Mouse (Mus musculus): ENCODE data around the gene Dgke. TPM values are rescaled to one million over a fixed set of nuclear protein-coding genes. Genes with fewer than 3 reads are reported as not detected.

The Dgke gene
- polyA plus RNA-seq, 1 experiment from 2014 or later = 8.7 TPM

GRCm38 (mm10) chr11:89035552-89035951 is 31.1 kb downstream of the Dgke start:
- no peak overlapping the region for H3K4me3 ChIP-seq (ENCODE audit: low read length)
- no peak overlapping the region for H3K9ac ChIP-seq (ENCODE audit: low read length)
- peaks cover 18% of the 10 kb centered on the region for H3K36me3 ChIP-seq (ENCODE audit: control insufficient read depth, insufficient read depth)
- H3K27ac ChIP-seq (ENCODE audit: low read length) = no peak overlapping the region
- no peaks in the 10 kb centered on the region for H3K4me1 ChIP-seq (ENCODE audit: control insufficient read depth, insufficient read depth, low read length)
- no peak overlapping the region for H3K4me2 ChIP-seq (ENCODE audit: low read depth, low read length)
- H3K27me3 ChIP-seq (ENCODE audit: control insufficient read depth, insufficient read depth, low read length) = no peaks in the 10 kb centered on the region
- ATAC-seq (replicated peaks; ENCODE audit: extremely low read depth, insufficient read depth, low FRiP score) = no peak
- no peaks in the 10 kb centered on the region for H3K9me3 ChIP-seq (replicated peaks; ENCODE audit: control insufficient read depth, low read length)
- WGBS = 66% methylated on average over 3 of the region's 3 CpGs

- no peak overlapping the region for H3K9ac ChIP-seq (ENCODE audit: low read length)
- H3K4me1 ChIP-seq (ENCODE audit: control insufficient read depth, insufficient read depth, low read length) = no peaks in the 10 kb centered on the region
These were observed 32.1 kb downstream of the Dgke start for GRCm38 (mm10) chr11:89034592-89034991.

GRCm38 (mm10) chr11:89031189-89031588 is 35.5 kb downstream of the Dgke start:
- WGBS = 67% methylated on average over 1 of the region's 1 CpGs
- H3K27ac ChIP-seq (ENCODE audit: low read length) = no peak overlapping the region
- H3K9ac ChIP-seq (ENCODE audit: low read length) = no peak overlapping the region
- ATAC-seq (replicated peaks; ENCODE audit: extremely low read depth, insufficient read depth, low FRiP score) = no peak
- H3K4me1 ChIP-seq (ENCODE audit: control insufficient read depth, insufficient read depth, low read length) = peaks cover 11% of the 10 kb centered on the region
- no peak overlapping the region for H3K4me2 ChIP-seq (ENCODE audit: low read depth, low read length)
- H3K36me3 ChIP-seq (ENCODE audit: control insufficient read depth, insufficient read depth) = no peaks in the 10 kb centered on the region
- no peaks in the 10 kb centered on the region for H3K27me3 ChIP-seq (ENCODE audit: control insufficient read depth, insufficient read depth, low read length)
- H3K9me3 ChIP-seq (replicated peaks; ENCODE audit: control insufficient read depth, low read length) = no peaks in the 10 kb centered on the region
- no peak overlapping the region for H3K4me3 ChIP-seq (ENCODE audit: low read length)

More at GRCm38 (mm10) chr11:89034592-89034991, 32.1 kb downstream of the Dgke start:
- H3K9me3 ChIP-seq (replicated peaks; ENCODE audit: control insufficient read depth, low read length) = no peaks in the 10 kb centered on the region
- peaks cover 9% of the 10 kb centered on the region for H3K36me3 ChIP-seq (ENCODE audit: control insufficient read depth, insufficient read depth)
- H3K27me3 ChIP-seq (ENCODE audit: control insufficient read depth, insufficient read depth, low read length) = no peaks in the 10 kb centered on the region
- H3K27ac ChIP-seq (ENCODE audit: low read length) = no peak overlapping the region
- H3K4me2 ChIP-seq (ENCODE audit: low read depth, low read length) = no peak overlapping the region
- no peak overlapping the region for H3K4me3 ChIP-seq (ENCODE audit: low read length)
- no peak for ATAC-seq (replicated peaks; ENCODE audit: extremely low read depth, insufficient read depth, low FRiP score)

- Histone ChIP-seq H3K9me3 (replicated peaks; ENCODE audit: control insufficient read depth, low read length) (no peaks in the 10 kb centered on the region), H3K4me2 (ENCODE audit: low read depth, low read length) (no peak overlapping the region), H3K36me3 (ENCODE audit: control insufficient read depth, insufficient read depth) (no peaks in the 10 kb centered on the region), H3K27me3 (ENCODE audit: control insufficient read depth, insufficient read depth, low read length) (no peaks in the 10 kb centered on the region), H3K4me1 (ENCODE audit: control insufficient read depth, insufficient read depth, low read length) (peaks cover 11% of the 10 kb centered on the region), H3K9ac (ENCODE audit: low read length) (no peak overlapping the region), H3K27ac (ENCODE audit: low read length) (no peak overlapping the region), H3K4me3 (ENCODE audit: low read length) (no peak overlapping the region)
- 90% methylated on average over 6 of the region's 6 CpGs for WGBS
- ATAC-seq (replicated peaks; ENCODE audit: extremely low read depth, insufficient read depth, low FRiP score) = no peak
These were observed 36.1 kb downstream of the Dgke start for GRCm38 (mm10) chr11:89030552-89030951.

GRCm38 (mm10) chr11:89028871-89029405 is 37.7 kb downstream of the Dgke start:
- H3K4me2 ChIP-seq (ENCODE audit: low read depth, low read length) = 0 out of 2 replicates have a peak overlapping the region, but pooled peaks have one; percentile 6
- H3K27ac ChIP-seq (ENCODE audit: low read length) = peak overlapping the region; percentile 60
- WGBS = 16% methylated on average over 10 of the region's 10 CpGs
- no peaks in the 10 kb centered on the region for H3K9me3 ChIP-seq (replicated peaks; ENCODE audit: control insufficient read depth, low read length)
- H3K4me1 ChIP-seq (ENCODE audit: control insufficient read depth, insufficient read depth, low read length) = peaks cover 18% of the 10 kb centered on the region
- no peaks in the 10 kb centered on the region for H3K27me3 ChIP-seq (ENCODE audit: control insufficient read depth, insufficient read depth, low read length)
- no peaks in the 10 kb centered on the region for H3K36me3 ChIP-seq (ENCODE audit: control insufficient read depth, insufficient read depth)
- peak; percentile 42; the same call in 1 of the 2 replicates for ATAC-seq (replicated peaks; ENCODE audit: extremely low read depth, insufficient read depth, low FRiP score)
- H3K9ac ChIP-seq (ENCODE audit: low read length) = no peak overlapping the region
- no peak overlapping the region for H3K4me3 ChIP-seq (ENCODE audit: low read length)

GRCm38 (mm10) chr11:89027955-89028361 is 38.7 kb downstream of the Dgke start:
- no peak overlapping the region for H3K4me2 ChIP-seq (ENCODE audit: low read depth, low read length)
- no peaks in the 10 kb centered on the region for H3K27me3 ChIP-seq (ENCODE audit: control insufficient read depth, insufficient read depth, low read length)
- H3K36me3 ChIP-seq (ENCODE audit: control insufficient read depth, insufficient read depth) = no peaks in the 10 kb centered on the region
- no peak overlapping the region for H3K9ac ChIP-seq (ENCODE audit: low read length)
- peak overlapping the region; percentile 23; the same call in 1 of the 2 replicates for H3K27ac ChIP-seq (ENCODE audit: low read length)
- H3K4me3 ChIP-seq (ENCODE audit: low read length) = no peak overlapping the region
- WGBS = 68% methylated on average over 10 of the region's 10 CpGs
- H3K9me3 ChIP-seq (replicated peaks; ENCODE audit: control insufficient read depth, low read length) = no peaks in the 10 kb centered on the region
- no peak for ATAC-seq (replicated peaks; ENCODE audit: extremely low read depth, insufficient read depth, low FRiP score)
- H3K4me1 ChIP-seq (ENCODE audit: control insufficient read depth, insufficient read depth, low read length) = peaks cover 22% of the 10 kb centered on the region

- no peak overlapping the region for H3K4me3 ChIP-seq (ENCODE audit: low read length)
These were observed 40.5 kb downstream of the Dgke start for GRCm38 (mm10) chr11:89026117-89026516.

GRCm38 (mm10) chr11:89025603-89026002 is 41.0 kb downstream of the Dgke start:
- no peaks in the 10 kb centered on the region for H3K27me3 ChIP-seq (ENCODE audit: control insufficient read depth, insufficient read depth, low read length)
- no peak overlapping the region for H3K9ac ChIP-seq (ENCODE audit: low read length)
- ATAC-seq (replicated peaks; ENCODE audit: extremely low read depth, insufficient read depth, low FRiP score) = no peak
- H3K27ac ChIP-seq (ENCODE audit: low read length) = no peak overlapping the region
- H3K9me3 ChIP-seq (replicated peaks; ENCODE audit: control insufficient read depth, low read length) = no peaks in the 10 kb centered on the region
- 79% methylated on average over 3 of the region's 3 CpGs for WGBS
- H3K36me3 ChIP-seq (ENCODE audit: control insufficient read depth, insufficient read depth) = no peaks in the 10 kb centered on the region
- H3K4me2 ChIP-seq (ENCODE audit: low read depth, low read length) = no peak overlapping the region
- H3K4me3 ChIP-seq (ENCODE audit: low read length) = no peak overlapping the region
- H3K4me1 ChIP-seq (ENCODE audit: control insufficient read depth, insufficient read depth, low read length) = peaks cover 34% of the 10 kb centered on the region

More at GRCm38 (mm10) chr11:89026117-89026516, 40.5 kb downstream of the Dgke start:
- Histone ChIP-seq H3K9me3 (replicated peaks; ENCODE audit: control insufficient read depth, low read length) (no peaks in the 10 kb centered on the region), H3K4me2 (ENCODE audit: low read depth, low read length) (no peak overlapping the region), H3K27me3 (ENCODE audit: control insufficient read depth, insufficient read depth, low read length) (no peaks in the 10 kb centered on the region), H3K4me1 (ENCODE audit: control insufficient read depth, insufficient read depth, low read length) (peaks cover 34% of the 10 kb centered on the region), H3K9ac (ENCODE audit: low read length) (no peak overlapping the region), H3K27ac (ENCODE audit: low read length) (no peak overlapping the region), H3K36me3 (ENCODE audit: control insufficient read depth, insufficient read depth) (no peaks in the 10 kb centered on the region)
- WGBS = 92% methylated on average over 3 of the region's 3 CpGs
- no peak for ATAC-seq (replicated peaks; ENCODE audit: extremely low read depth, insufficient read depth, low FRiP score)

- Histone ChIP-seq H3K4me3 (ENCODE audit: low read length) (no peak overlapping the region), H3K27ac (ENCODE audit: low read length) (peak overlapping the region; percentile 77), H3K9me3 (replicated peaks; ENCODE audit: control insufficient read depth, low read length) (no peaks in the 10 kb centered on the region), H3K4me1 (ENCODE audit: control insufficient read depth, insufficient read depth, low read length) (peaks cover 33% of the 10 kb centered on the region), H3K4me2 (ENCODE audit: low read depth, low read length) (peak overlapping the region; percentile 5; the same call in 1 of the 2 replicates), H3K36me3 (ENCODE audit: control insufficient read depth, insufficient read depth) (peaks cover 2% of the 10 kb centered on the region; the same call in 1 of the 2 replicates), H3K27me3 (ENCODE audit: control insufficient read depth, insufficient read depth, low read length) (no peaks in the 10 kb centered on the region), H3K9ac (ENCODE audit: low read length) (no peak overlapping the region)
- ATAC-seq (replicated peaks; ENCODE audit: extremely low read depth, insufficient read depth, low FRiP score) = peak; percentile 23
- 34% methylated on average over 11 of the region's 11 CpGs for WGBS
These were observed 42.3 kb downstream of the Dgke start for GRCm38 (mm10) chr11:89024181-89024881.

Data from heart, embryonic 16.5 days (tissue).